Mouse (Mus musculus): Measurements from ENCODE around the gene Rgs10. TPM values are rescaled to one million over a fixed set of nuclear protein-coding genes. Genes with fewer than 3 reads are reported as not detected.

The Rgs10 gene
- total and polyA plus RNA-seq, 2 experiments from 2014 or later: 53.2 to 64.2 TPM

- Histone ChIP-seq H3K36me3 (ENCODE audit: insufficient read depth) (no peaks in the 10 kb centered on the region), H3K9ac (no peak overlapping the region), H3K9me3 (ENCODE audit: low read length) (no peaks in the 10 kb centered on the region), H3K27me3 (ENCODE audit: insufficient read depth, low read length) (peaks cover 8% of the 10 kb centered on the region; the same call in 1 of the 2 replicates), H3K4me3 (ENCODE audit: low read depth, low read length) (no peak overlapping the region), H3K4me1 (ENCODE audit: insufficient read depth) (no peaks in the 10 kb centered on the region), H3K4me2 (ENCODE audit: low read depth) (no peak overlapping the region), H3K27ac (ENCODE audit: low read depth, low read length) (no peak overlapping the region)
- 73% methylated on average over 11 of the region's 11 CpGs for WGBS
- DNase-seq (no peak), ATAC-seq (no peak)
- no peak for TF ChIP-seq CTCF (IDR thresholded peaks at IDR 0.05; ENCODE audit: low read depth)
Observed at GRCm38 (mm10) chr7:128410708-128411413, 7.7 kb downstream of the Rgs10 start.

GRCm38 (mm10) chr7:128408265-128408664 is 10.3 kb downstream of the Rgs10 start:
- no peaks in the 10 kb centered on the region for H3K4me1 ChIP-seq (ENCODE audit: insufficient read depth)
- no peaks in the 10 kb centered on the region for H3K9me3 ChIP-seq (ENCODE audit: low read length)
- H3K27me3 ChIP-seq (ENCODE audit: insufficient read depth, low read length): no peaks in the 10 kb centered on the region
- no peaks in the 10 kb centered on the region for H3K36me3 ChIP-seq (ENCODE audit: insufficient read depth)
- no peak overlapping the region for H3K27ac ChIP-seq (ENCODE audit: low read depth, low read length)
- no peak for DNase-seq
- H3K4me2 ChIP-seq (ENCODE audit: low read depth): no peak overlapping the region
- 97% methylated on average over 5 of the region's 5 CpGs for WGBS
- H3K4me3 ChIP-seq (ENCODE audit: low read depth, low read length): no peak overlapping the region
- no peak for ATAC-seq
- peak; percentile 36 for TF ChIP-seq CTCF (IDR thresholded peaks at IDR 0.05; ENCODE audit: low read depth)
- no peak overlapping the region for H3K9ac ChIP-seq

GRCm38 (mm10) chr7:128403988-128404387 is 14.6 kb downstream of the Rgs10 start:
- H3K27ac ChIP-seq (ENCODE audit: low read depth, low read length): no peak overlapping the region
- no peak overlapping the region for H3K9ac ChIP-seq
- ATAC-seq: no peak
- no peaks in the 10 kb centered on the region for H3K4me1 ChIP-seq (ENCODE audit: insufficient read depth)
- H3K36me3 ChIP-seq (ENCODE audit: insufficient read depth): no peaks in the 10 kb centered on the region
- H3K27me3 ChIP-seq (ENCODE audit: insufficient read depth, low read length): no peaks in the 10 kb centered on the region
- no peak overlapping the region for H3K4me3 ChIP-seq (ENCODE audit: low read depth, low read length)
- no peak for DNase-seq
- H3K4me2 ChIP-seq (ENCODE audit: low read depth): no peak overlapping the region
- no peak for TF ChIP-seq CTCF (IDR thresholded peaks at IDR 0.05; ENCODE audit: low read depth)
- 86% methylated on average over 6 of the region's 6 CpGs for WGBS
- no peaks in the 10 kb centered on the region for H3K9me3 ChIP-seq (ENCODE audit: low read length)

- Histone ChIP-seq H3K4me1 (ENCODE audit: insufficient read depth) (no peaks in the 10 kb centered on the region), H3K9ac (no peak overlapping the region), H3K27me3 (ENCODE audit: insufficient read depth, low read length) (no peaks in the 10 kb centered on the region), H3K36me3 (ENCODE audit: insufficient read depth) (no peaks in the 10 kb centered on the region), H3K4me3 (ENCODE audit: low read depth, low read length) (no peak overlapping the region), H3K27ac (ENCODE audit: low read depth, low read length) (no peak overlapping the region), H3K4me2 (ENCODE audit: low read depth) (no peak overlapping the region), H3K9me3 (ENCODE audit: low read length) (no peaks in the 10 kb centered on the region)
- ATAC-seq (no peak), DNase-seq (no peak)
- no peak for TF ChIP-seq CTCF (IDR thresholded peaks at IDR 0.05; ENCODE audit: low read depth)
- WGBS: 88% methylated on average over 6 of the region's 6 CpGs
Observed at GRCm38 (mm10) chr7:128403586-128403985, 15.0 kb downstream of the Rgs10 start.

GRCm38 (mm10) chr7:128403128-128403527 is 15.4 kb downstream of the Rgs10 start:
- H3K4me3 ChIP-seq (ENCODE audit: low read depth, low read length): no peak overlapping the region
- H3K9ac ChIP-seq: no peak overlapping the region
- TF ChIP-seq CTCF (IDR thresholded peaks at IDR 0.05; ENCODE audit: low read depth): no peak
- H3K9me3 ChIP-seq (ENCODE audit: low read length): no peaks in the 10 kb centered on the region
- 86% methylated on average over 10 of the region's 10 CpGs for WGBS
- ATAC-seq: no peak
- no peaks in the 10 kb centered on the region for H3K4me1 ChIP-seq (ENCODE audit: insufficient read depth)
- H3K27ac ChIP-seq (ENCODE audit: low read depth, low read length): no peak overlapping the region
- H3K36me3 ChIP-seq (ENCODE audit: insufficient read depth): no peaks in the 10 kb centered on the region
- H3K4me2 ChIP-seq (ENCODE audit: low read depth): no peak overlapping the region
- H3K27me3 ChIP-seq (ENCODE audit: insufficient read depth, low read length): no peaks in the 10 kb centered on the region
- DNase-seq: no peak

- no peak for TF ChIP-seq CTCF (IDR thresholded peaks at IDR 0.05; ENCODE audit: low read depth)
Observed at GRCm38 (mm10) chr7:128402577-128402976, 16.0 kb downstream of the Rgs10 start.

GRCm38 (mm10) chr7:128398664-128399063 is 19.9 kb downstream of the Rgs10 start:
- H3K4me2 ChIP-seq (ENCODE audit: low read depth): no peak overlapping the region
- WGBS: 80% methylated on average over 4 of the region's 4 CpGs
- TF ChIP-seq CTCF (IDR thresholded peaks at IDR 0.05; ENCODE audit: low read depth): no peak
- no peak overlapping the region for H3K4me3 ChIP-seq (ENCODE audit: low read depth, low read length)
- DNase-seq: no peak
- no peaks in the 10 kb centered on the region for H3K27me3 ChIP-seq (ENCODE audit: insufficient read depth, low read length)
- no peak for ATAC-seq
- H3K4me1 ChIP-seq (ENCODE audit: insufficient read depth): no peaks in the 10 kb centered on the region
- H3K9ac ChIP-seq: no peak overlapping the region
- no peak overlapping the region for H3K27ac ChIP-seq (ENCODE audit: low read depth, low read length)
- H3K9me3 ChIP-seq (ENCODE audit: low read length): no peaks in the 10 kb centered on the region
- H3K36me3 ChIP-seq (ENCODE audit: insufficient read depth): no peaks in the 10 kb centered on the region

More at GRCm38 (mm10) chr7:128402577-128402976, 16.0 kb downstream of the Rgs10 start:
- no peak overlapping the region for H3K4me3 ChIP-seq (ENCODE audit: low read depth, low read length)
- no peaks in the 10 kb centered on the region for H3K36me3 ChIP-seq (ENCODE audit: insufficient read depth)
- H3K27ac ChIP-seq (ENCODE audit: low read depth, low read length): no peak overlapping the region
- H3K4me1 ChIP-seq (ENCODE audit: insufficient read depth): no peaks in the 10 kb centered on the region
- H3K9ac ChIP-seq: no peak overlapping the region
- H3K9me3 ChIP-seq (ENCODE audit: low read length): no peaks in the 10 kb centered on the region
- no peak for ATAC-seq
- no peaks in the 10 kb centered on the region for H3K27me3 ChIP-seq (ENCODE audit: insufficient read depth, low read length)
- WGBS: 91% methylated on average over 8 of the region's 8 CpGs
- H3K4me2 ChIP-seq (ENCODE audit: low read depth): no peak overlapping the region
- no peak for DNase-seq
